Mouse (Mus musculus) olfactory bulb, adult 2 months (tissue): ENCODE data around the gene Ahdc1.

Experiments used
- CTCF ChIP-seq: fragments of 200-500 bp; IDR thresholded peaks from 2 replicates; pipeline ENCODE4 v1.5.1; 2012; ENCODE audit warnings: low read depth, mild to moderate bottlenecking, low read length, moderate library complexity; ENCODE audit not compliant: insufficient read depth
- POLR2A ChIP-seq: fragments of 200-500 bp; IDR thresholded peaks from 2 replicates; pipeline ENCODE4 v1.6.1; 2012; ENCODE audit warnings: mild to moderate bottlenecking, low read depth, low read length, moderate library complexity; ENCODE audit not compliant: insufficient read depth

GRCm38 (mm10) chr4:132972556-132972955 is 38.5 kb upstream of the Ahdc1 start:
- TF ChIP-seq POLR2A: no peak
- TF ChIP-seq CTCF: no peak
